Mouse (Mus musculus) bone marrow macrophage, adult 2 months (primary cell): ENCODE results near the gene Nxpe4.

Experiments
- CTCF ChIP-seq: IDR thresholded peaks from 2 replicates; pipeline ENCODE4 v1.5.1; 2012; ENCODE audit warnings: low read depth, mild to moderate bottlenecking, low read length, moderate library complexity
- POLR2A ChIP-seq: IDR thresholded peaks from 2 replicates; pipeline ENCODE4 v1.6.1; 2012; ENCODE audit warnings: mild to moderate bottlenecking, low read depth, low read length, borderline replicate concordance

GRCm38 (mm10) chr9:48423256-48423655 lies 261.4 kb downstream of the Nxpe4 start:
- no peak for TF ChIP-seq POLR2A
- no peak for TF ChIP-seq CTCF
